Mouse (Mus musculus): Measurements from ENCODE around the gene B830017H08Rik. TPM values are rescaled to one million over a fixed set of nuclear protein-coding genes. Genes with fewer than 3 reads are reported as not detected.

B830017H08Rik gene
- 0.16 TPM in 1 of 2 replicates, not detected in the other for total RNA-seq (2012; rRNA removed)

- Histone ChIP-seq H3K9me3 (ENCODE audit: control insufficient read depth, insufficient read depth, low read depth, low read length) (no peaks in the 10 kb centered on the region), H3K4me3 (ENCODE audit: insufficient read depth in 1 of 2, low read depth in 1 of 2, low read length in 2 of 2, poor library complexity in 1 of 2, severe bottlenecking in 1 of 2) (peak within 1 kb of the TSS; percentile 71 to 72), H3K27ac (ENCODE audit: insufficient read depth, low read depth, low read length, poor library complexity, severe bottlenecking) (no peak within 1 kb of the TSS), H3K36me3 (ENCODE audit: control insufficient read depth, insufficient read depth, low read length, poor library complexity, severe bottlenecking) (no peaks in the 10 kb centered on the region), H3K9ac (ENCODE audit: insufficient read depth, low read depth, low read length, poor library complexity, severe bottlenecking) (peak within 1 kb of the TSS; percentile 72), H3K4me1 (ENCODE audit: control insufficient read depth in 2 of 2, insufficient read depth in 2 of 2, low read length in 2 of 2, poor library complexity in 1 of 2) (peaks cover 0 to 2% of the 10 kb centered on the region in 2 experiments; a peak in 1 of 4 replicates)
- in situ Hi-C loops (cut with MboI; ENCODE audit: low sequenced_read_pairs in 2 of 2, unreplicated experiment in 2 of 2): no loop called here
- no peak for DNase-seq (ENCODE audit: low read depth, low spot score)
- TF ChIP-seq ZNF384 (IDR thresholded peaks at IDR 0.05; ENCODE audit: low read depth, low read length): no peak
- TF ChIP-seq HCFC1 (IDR thresholded peaks at IDR 0.05; ENCODE audit: borderline replicate concordance, insufficient read depth, low read length): no peak
- no peak for TF ChIP-seq ZC3H11A (IDR thresholded peaks at IDR 0.05; ENCODE audit: borderline replicate concordance, low read depth, low read length)
Observed at GRCm38 (mm10) chr16:17832821-17833220, at the start of gene B830017H08Rik. B830017H08Rik (plus strand) TSS chr16:17833121.

DNA sequence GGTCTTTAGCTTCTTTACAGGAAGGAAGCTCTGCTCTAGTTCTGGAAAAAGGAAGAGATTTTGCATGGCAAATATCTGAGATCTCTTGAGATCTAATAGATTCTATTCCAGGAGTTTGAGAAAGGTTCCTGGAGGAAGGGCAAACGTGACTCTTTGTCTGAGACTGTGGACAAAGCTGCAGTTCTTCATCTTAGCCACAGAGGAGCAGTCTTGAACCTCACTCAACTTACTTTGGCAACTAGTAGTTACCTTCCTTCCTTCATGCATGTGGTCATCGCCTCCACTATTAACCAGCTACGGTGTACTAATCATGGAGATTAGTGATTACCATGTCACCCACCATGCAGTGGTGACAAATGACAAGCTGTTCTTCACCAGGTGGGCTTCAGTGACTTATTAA, 47.6 kb upstream of the B830017H08Rik start:
- TF ChIP-seq HCFC1 (IDR thresholded peaks at IDR 0.05; ENCODE audit: borderline replicate concordance, insufficient read depth, low read length): no peak
- no peak for TF ChIP-seq ZNF384 (IDR thresholded peaks at IDR 0.05; ENCODE audit: low read depth, low read length)
- TF ChIP-seq ZC3H11A (IDR thresholded peaks at IDR 0.05; ENCODE audit: borderline replicate concordance, low read depth, low read length): no peak
- no peak for TF ChIP-seq MAFK (IDR thresholded peaks at IDR 0.05; ENCODE audit: insufficient read depth, low read depth, low read length)
- no peak for TF ChIP-seq CHD2 (IDR thresholded peaks at IDR 0.05; ENCODE audit: low read depth, low read length)
- no peak overlapping the region for H3K27ac ChIP-seq (ENCODE audit: insufficient read depth, low read depth, low read length, poor library complexity, severe bottlenecking)
- no peak overlapping the region for H3K4me3 ChIP-seq (ENCODE audit: insufficient read depth in 1 of 2, low read depth in 1 of 2, low read length in 2 of 2, poor library complexity in 1 of 2, severe bottlenecking in 1 of 2)
- peaks cover 22% of the 10 kb centered on the region for H3K36me3 ChIP-seq (ENCODE audit: control insufficient read depth, insufficient read depth, low read length, poor library complexity, severe bottlenecking)
- no peak overlapping the region for H3K9ac ChIP-seq (ENCODE audit: insufficient read depth, low read depth, low read length, poor library complexity, severe bottlenecking)
- H3K9me3 ChIP-seq (ENCODE audit: control insufficient read depth, insufficient read depth, low read depth, low read length): no peaks in the 10 kb centered on the region
- no peaks in the 10 kb centered on the region for H3K4me1 ChIP-seq (ENCODE audit: control insufficient read depth in 2 of 2, insufficient read depth in 2 of 2, low read length in 2 of 2, poor library complexity in 1 of 2)
- DNase-seq (ENCODE audit: low read depth, low spot score): no peak
- in situ Hi-C loops (cut with MboI; ENCODE audit: low sequenced_read_pairs in 2 of 2, unreplicated experiment in 2 of 2): no loop called here

DNA sequence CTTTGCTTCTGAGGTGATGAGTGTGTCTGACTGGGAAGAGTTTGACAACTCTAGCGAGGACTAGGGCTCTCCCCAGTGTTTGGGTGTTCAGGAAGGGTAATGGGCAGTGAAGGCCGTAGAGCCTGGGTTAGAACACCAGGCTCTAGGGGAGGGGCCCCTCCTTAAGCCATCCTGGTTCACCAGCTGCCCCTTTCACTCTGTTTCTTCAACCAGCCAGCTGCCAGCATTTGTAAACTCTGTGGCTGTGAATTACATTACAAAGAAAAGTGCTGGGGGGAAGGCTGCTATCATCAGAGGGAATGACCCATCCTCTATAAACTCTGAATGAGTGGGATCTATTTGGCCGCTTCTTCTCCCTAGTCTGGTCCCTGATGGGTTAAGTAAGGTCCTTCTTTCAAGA, 40.2 kb upstream of the B830017H08Rik start:
- in situ Hi-C loops (cut with MboI; ENCODE audit: low sequenced_read_pairs in 2 of 2, unreplicated experiment in 2 of 2): no loop called here
- H3K4me1 ChIP-seq (ENCODE audit: control insufficient read depth in 2 of 2, insufficient read depth in 2 of 2, low read length in 2 of 2, poor library complexity in 1 of 2): peaks cover 0 to 2% of the 10 kb centered on the region in 2 experiments; a peak in 1 of 4 replicates
- H3K9ac ChIP-seq (ENCODE audit: insufficient read depth, low read depth, low read length, poor library complexity, severe bottlenecking): no peak overlapping the region

GRCm38 (mm10) chr16:17794047-17794446, 38.9 kb upstream of the B830017H08Rik start:
- Histone ChIP-seq H3K27ac (ENCODE audit: insufficient read depth, low read depth, low read length, poor library complexity, severe bottlenecking) (no peak overlapping the region), H3K9me3 (ENCODE audit: control insufficient read depth, insufficient read depth, low read depth, low read length) (no peaks in the 10 kb centered on the region), H3K4me3 (ENCODE audit: insufficient read depth in 1 of 2, low read depth in 1 of 2, low read length in 2 of 2, poor library complexity in 1 of 2, severe bottlenecking in 1 of 2) (no peak overlapping the region), H3K4me1 (ENCODE audit: control insufficient read depth in 2 of 2, insufficient read depth in 2 of 2, low read length in 2 of 2, poor library complexity in 1 of 2) (peaks cover 0 to 2% of the 10 kb centered on the region in 2 experiments; a peak in 1 of 4 replicates), H3K36me3 (ENCODE audit: control insufficient read depth, insufficient read depth, low read length, poor library complexity, severe bottlenecking) (peaks cover 11% of the 10 kb centered on the region), H3K9ac (ENCODE audit: insufficient read depth, low read depth, low read length, poor library complexity, severe bottlenecking) (no peak overlapping the region)
- TF ChIP-seq ZC3H11A (IDR thresholded peaks at IDR 0.05; ENCODE audit: borderline replicate concordance, low read depth, low read length): no peak
- TF ChIP-seq MAFK (IDR thresholded peaks at IDR 0.05; ENCODE audit: insufficient read depth, low read depth, low read length): no peak
- no peak for TF ChIP-seq HCFC1 (IDR thresholded peaks at IDR 0.05; ENCODE audit: borderline replicate concordance, insufficient read depth, low read length)
- TF ChIP-seq ZNF384 (IDR thresholded peaks at IDR 0.05; ENCODE audit: low read depth, low read length): no peak
- TF ChIP-seq CHD2 (IDR thresholded peaks at IDR 0.05; ENCODE audit: low read depth, low read length): no peak
- no peak for DNase-seq (ENCODE audit: low read depth, low spot score)
- in situ Hi-C loops (cut with MboI; ENCODE audit: low sequenced_read_pairs in 2 of 2, unreplicated experiment in 2 of 2): no loop called here

More for the DNA sequence above, 40.2 kb upstream of the B830017H08Rik start:
- no peak for DNase-seq (ENCODE audit: low read depth, low spot score)
- peaks cover 16% of the 10 kb centered on the region for H3K36me3 ChIP-seq (ENCODE audit: control insufficient read depth, insufficient read depth, low read length, poor library complexity, severe bottlenecking)
- H3K9me3 ChIP-seq (ENCODE audit: control insufficient read depth, insufficient read depth, low read depth, low read length): no peaks in the 10 kb centered on the region
- no peak overlapping the region for H3K27ac ChIP-seq (ENCODE audit: insufficient read depth, low read depth, low read length, poor library complexity, severe bottlenecking)
- TF ChIP-seq HCFC1 (IDR thresholded peaks at IDR 0.05; ENCODE audit: borderline replicate concordance, insufficient read depth, low read length) (no peak), MAFK (IDR thresholded peaks at IDR 0.05; ENCODE audit: insufficient read depth, low read depth, low read length) (no peak), CHD2 (IDR thresholded peaks at IDR 0.05; ENCODE audit: low read depth, low read length) (no peak), ZC3H11A (IDR thresholded peaks at IDR 0.05; ENCODE audit: borderline replicate concordance, low read depth, low read length) (no peak), ZNF384 (IDR thresholded peaks at IDR 0.05; ENCODE audit: low read depth, low read length) (no peak)
- H3K4me3 ChIP-seq (ENCODE audit: insufficient read depth in 1 of 2, low read depth in 1 of 2, low read length in 2 of 2, poor library complexity in 1 of 2, severe bottlenecking in 1 of 2): no peak overlapping the region

DNA sequence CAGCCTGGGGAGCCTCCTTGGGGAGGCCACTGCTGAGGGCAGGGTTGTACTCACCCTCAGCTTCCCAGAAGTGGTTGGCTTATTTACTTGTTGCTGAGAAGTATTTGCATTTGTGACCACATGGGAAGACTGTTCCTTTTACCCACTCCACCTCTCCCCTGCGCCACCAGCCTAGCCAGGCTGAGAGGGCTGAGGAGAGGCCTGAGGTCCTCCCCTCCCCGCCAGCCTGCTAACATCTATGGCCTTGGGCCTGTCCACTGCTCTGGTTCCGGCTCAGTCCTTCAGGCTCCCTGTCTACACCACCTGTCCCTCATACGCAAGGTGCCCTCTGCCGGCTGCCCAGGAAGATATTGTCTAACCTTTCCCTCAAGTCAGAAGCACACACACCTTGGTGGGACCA, 37.3 kb upstream of the B830017H08Rik start:
- peaks cover 7% of the 10 kb centered on the region; the same call in 1 of the 2 replicates for H3K36me3 ChIP-seq (ENCODE audit: control insufficient read depth, insufficient read depth, low read length, poor library complexity, severe bottlenecking)
- TF ChIP-seq HCFC1 (IDR thresholded peaks at IDR 0.05; ENCODE audit: borderline replicate concordance, insufficient read depth, low read length) (no peak), CHD2 (IDR thresholded peaks at IDR 0.05; ENCODE audit: low read depth, low read length) (no peak), ZC3H11A (IDR thresholded peaks at IDR 0.05; ENCODE audit: borderline replicate concordance, low read depth, low read length) (no peak), ZNF384 (IDR thresholded peaks at IDR 0.05; ENCODE audit: low read depth, low read length) (no peak), MAFK (IDR thresholded peaks at IDR 0.05; ENCODE audit: insufficient read depth, low read depth, low read length) (no peak)
- no peak overlapping the region for H3K9ac ChIP-seq (ENCODE audit: insufficient read depth, low read depth, low read length, poor library complexity, severe bottlenecking)
- H3K4me1 ChIP-seq (ENCODE audit: control insufficient read depth in 2 of 2, insufficient read depth in 2 of 2, low read length in 2 of 2, poor library complexity in 1 of 2): peaks cover 0 to 2% of the 10 kb centered on the region in 2 experiments; a peak in 1 of 4 replicates
- in situ Hi-C loops (cut with MboI; ENCODE audit: low sequenced_read_pairs in 2 of 2, unreplicated experiment in 2 of 2): no loop called here
- no peak for DNase-seq (ENCODE audit: low read depth, low spot score)
- no peak overlapping the region for H3K4me3 ChIP-seq (ENCODE audit: insufficient read depth in 1 of 2, low read depth in 1 of 2, low read length in 2 of 2, poor library complexity in 1 of 2, severe bottlenecking in 1 of 2)
- no peaks in the 10 kb centered on the region for H3K9me3 ChIP-seq (ENCODE audit: control insufficient read depth, insufficient read depth, low read depth, low read length)
- H3K27ac ChIP-seq (ENCODE audit: insufficient read depth, low read depth, low read length, poor library complexity, severe bottlenecking): no peak overlapping the region
